Mouse (Mus musculus): ENCODE measurements around the gene Fryl.
A peak's percentile ranks its signal among the peaks of the same experiment; 100 is the strongest.

The Fryl gene

DNA sequence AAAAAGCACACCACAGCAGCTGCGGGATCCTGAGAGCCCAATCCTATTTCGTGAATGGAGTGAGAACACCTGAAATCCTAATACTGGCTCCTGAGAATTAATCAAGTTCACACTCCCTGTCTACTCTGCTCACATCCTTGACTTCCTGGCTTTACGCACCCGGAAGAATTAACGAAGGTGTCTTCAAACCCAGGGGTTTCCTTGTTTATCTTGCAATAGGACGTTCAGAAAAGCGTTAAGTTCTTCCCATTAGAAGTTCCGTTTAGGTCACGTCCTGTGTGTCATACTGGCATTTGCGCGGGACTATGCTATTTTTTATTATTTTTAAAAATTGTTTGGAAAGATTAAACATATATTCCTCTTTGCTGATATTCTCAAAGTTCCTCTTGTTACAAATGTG, 677 bp upstream of the Fryl start:
- DNase-seq (ENCODE audit: low read depth, low spot score): peak; percentile 68

DNA sequence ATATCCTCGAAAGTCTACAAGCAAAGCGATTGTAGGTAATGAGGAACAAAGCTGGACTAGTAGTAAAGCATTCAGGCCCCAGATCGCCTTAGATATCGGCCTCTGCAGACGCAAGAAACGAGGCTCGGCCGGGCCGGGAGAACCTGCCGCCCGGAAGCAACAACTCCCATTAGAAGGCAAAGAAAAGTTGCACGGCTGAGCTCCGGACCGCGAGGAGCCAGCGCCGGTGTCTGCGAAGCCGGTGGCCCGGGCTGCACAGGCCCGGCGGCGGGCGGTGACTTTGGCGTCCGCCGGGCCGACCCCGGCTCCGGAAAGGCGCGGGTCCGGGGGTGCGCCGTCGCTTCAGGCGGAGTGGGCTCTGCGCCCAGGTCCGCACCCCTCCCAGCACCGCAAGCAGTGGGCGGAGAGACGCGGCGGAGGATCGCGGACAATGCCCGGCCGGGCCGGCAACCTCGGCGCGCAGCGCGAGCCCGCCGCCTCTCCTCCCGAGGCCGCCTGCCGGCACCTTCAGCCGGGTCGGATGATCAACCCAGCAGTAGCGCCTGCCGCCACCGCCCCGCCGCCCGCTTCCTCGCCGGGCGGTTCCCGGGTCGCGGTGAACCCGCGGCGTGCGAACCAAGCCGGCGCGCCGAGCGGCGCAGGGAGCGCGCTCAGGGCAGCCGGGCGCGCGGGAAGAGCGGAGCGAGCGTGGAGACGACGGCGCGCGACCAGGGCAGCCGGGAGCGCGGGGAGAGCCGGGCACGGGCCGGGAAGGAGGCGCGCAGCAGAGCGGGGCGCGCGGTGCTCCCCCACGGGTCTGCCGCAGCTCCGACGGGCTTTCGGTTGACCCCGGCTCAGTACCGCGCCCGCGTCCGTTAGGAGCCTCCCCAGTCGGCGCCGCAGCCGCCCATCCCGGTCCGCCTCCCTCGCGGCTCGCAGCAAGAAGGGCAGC, 833 bp downstream of the Fryl start:
- DNase-seq (ENCODE audit: low read depth, low spot score): peak; percentile 69

DNA sequence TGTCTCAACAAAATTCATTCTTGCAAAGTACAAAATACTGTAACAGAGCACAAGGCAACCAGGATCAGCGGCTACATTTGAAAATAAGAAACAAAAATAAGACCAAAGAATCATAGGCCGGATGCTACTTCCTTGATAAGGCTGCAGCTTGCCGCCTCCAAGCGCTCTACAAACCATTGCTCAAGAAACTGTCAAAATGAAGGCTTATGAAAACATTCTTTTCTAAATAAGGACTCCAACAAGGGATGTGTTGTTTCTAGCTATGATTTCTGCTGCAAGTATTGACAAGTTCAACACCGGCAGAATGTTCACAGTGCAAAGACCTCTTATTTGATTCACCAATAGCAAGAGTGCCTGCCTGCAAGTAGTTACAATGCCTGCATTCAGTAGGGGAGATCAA, 1.8 kb downstream of the Fryl start:
- DNase-seq (ENCODE audit: low read depth, low spot score): peak; percentile 55

DNA sequence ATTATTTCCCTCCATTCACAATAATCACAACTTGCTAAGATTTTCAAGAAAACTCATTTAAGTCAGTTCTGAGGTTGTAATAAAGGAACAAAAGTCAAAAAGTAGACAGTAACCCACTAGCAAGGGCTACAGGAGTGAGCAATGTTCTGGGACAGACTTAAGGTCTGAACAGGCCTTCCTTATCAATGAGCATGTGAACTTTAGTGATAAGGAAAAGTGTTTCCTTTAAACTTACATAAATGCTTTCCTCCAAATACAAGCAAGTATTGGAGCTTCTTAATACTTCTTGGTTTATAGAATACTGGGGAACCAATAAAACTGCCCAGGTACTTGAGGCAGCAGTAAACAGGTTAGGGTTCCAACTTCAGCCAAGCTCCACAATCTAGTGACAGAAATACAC, 3.7 kb downstream of the Fryl start:
- DNase-seq (ENCODE audit: low read depth, low spot score): no peak

DNA sequence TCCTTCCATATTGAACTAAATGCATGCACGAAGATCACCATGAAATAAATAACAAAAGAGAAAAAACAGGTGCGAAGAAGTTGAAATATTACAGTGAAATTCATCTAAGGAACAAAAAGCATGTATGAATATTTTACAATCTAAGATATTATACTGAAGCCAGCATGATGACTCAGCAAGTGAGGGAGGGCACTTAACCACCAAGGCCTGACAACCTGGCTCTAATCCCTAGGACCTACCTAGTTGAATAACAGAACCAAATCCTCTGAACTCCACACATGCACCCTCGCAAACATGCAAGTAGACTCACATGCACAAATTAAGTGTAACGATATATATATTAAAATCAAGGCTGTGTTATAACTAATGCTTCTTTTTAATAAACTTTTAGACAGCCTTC, 7.1 kb downstream of the Fryl start:
- no peak for DNase-seq (ENCODE audit: low read depth, low spot score)

DNA sequence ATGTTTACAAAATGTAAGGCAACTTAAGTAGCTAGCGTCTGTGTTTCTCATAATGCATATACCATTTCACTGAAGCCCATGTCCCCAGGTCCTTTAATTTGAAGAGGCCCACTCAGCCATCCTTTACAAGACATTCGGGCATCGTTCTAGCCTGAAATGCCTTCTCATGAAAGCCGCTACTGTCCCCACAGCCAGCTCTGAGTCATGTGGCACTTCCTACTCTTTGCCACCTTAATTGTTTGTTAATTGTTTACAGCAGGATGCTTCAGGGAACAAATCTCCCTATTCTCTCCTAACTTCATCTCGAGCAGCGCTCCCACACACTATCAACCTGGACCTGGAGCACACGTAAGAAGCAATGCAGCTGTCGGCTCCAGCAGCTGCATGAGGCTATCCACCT, 8.2 kb downstream of the Fryl start:
- DNase-seq (ENCODE audit: low read depth, low spot score): no peak

DNA sequence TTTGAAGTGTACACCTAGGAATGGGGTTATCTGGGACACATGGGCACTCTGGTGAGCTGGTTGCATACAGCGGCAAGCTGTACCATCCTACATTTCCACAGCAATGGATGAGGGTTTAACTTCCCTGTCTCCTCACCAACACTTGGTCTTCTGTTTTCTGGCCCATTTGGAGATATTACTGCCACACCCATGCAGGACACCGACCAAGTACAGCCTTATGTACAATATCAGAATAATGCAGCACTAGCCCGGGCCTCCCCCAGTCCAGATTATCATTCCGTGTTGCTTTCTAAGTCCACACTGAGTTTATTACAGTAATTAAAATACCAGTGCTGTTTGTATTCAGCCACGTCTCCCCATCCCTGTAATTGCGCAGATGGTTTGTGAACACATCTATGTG, 10.0 kb downstream of the Fryl start:
- DNase-seq (ENCODE audit: low read depth, low spot score): no peak

DNA sequence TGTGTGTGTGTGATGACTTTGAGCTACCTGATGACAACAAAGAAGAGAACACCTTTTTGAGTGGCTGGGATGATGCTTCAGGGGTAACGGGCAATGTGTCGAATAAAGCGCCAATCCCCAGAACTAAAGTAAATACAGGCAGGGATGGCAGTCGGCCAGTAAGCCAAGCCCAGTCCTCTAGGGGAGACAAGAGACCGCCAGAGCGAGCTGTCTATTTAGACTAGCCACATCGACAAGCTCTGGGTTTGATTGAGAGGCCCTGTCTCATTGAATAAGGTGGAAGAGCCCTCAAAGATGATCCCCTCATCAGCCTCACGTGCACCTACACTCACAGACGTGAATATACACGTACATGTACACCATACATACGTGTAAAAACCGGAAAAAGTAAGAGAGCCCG, 12.0 kb downstream of the Fryl start:
- DNase-seq (ENCODE audit: low read depth, low spot score): no peak

DNA sequence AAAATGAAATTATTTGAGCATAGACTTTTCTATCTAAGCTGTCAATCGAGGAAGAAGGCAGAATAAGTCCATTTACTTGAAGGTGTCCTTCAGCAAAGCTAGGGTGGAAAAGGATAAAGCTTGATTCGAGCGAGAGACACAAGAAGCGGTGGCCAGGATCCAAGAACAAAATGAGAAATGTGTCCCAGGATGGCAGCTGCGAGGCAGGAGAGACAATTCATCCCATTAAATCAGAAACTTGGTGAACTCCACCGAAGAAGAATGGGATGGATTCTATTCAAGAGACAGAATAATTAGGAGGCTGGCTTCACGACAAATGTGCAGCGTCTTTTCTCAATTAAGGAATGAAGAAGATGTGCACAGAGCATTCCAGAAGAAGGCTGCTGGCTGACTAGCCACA, 14.5 kb downstream of the Fryl start:
- no peak for DNase-seq (ENCODE audit: low read depth, low spot score)

DNA sequence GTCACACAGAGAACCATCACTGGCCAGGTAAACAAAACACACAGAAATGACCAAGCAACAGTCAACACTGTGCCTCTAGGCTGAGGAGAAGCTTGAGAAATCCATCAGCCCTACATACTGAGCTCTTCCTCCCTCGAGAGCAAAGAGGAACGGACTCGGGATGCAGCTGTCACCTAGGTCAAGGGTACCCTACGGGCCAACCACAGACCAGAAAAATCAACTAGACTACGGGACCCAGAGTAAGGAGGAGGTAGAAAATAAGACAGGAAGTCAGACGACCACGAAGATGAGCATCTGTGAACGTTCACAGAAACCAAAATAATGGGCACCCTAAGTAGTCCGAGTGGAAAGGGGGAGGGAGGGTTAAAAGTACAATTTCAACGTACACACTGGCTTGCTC, 15.1 kb downstream of the Fryl start:
- peak; percentile 50 for DNase-seq (ENCODE audit: low read depth, low spot score)

DNA sequence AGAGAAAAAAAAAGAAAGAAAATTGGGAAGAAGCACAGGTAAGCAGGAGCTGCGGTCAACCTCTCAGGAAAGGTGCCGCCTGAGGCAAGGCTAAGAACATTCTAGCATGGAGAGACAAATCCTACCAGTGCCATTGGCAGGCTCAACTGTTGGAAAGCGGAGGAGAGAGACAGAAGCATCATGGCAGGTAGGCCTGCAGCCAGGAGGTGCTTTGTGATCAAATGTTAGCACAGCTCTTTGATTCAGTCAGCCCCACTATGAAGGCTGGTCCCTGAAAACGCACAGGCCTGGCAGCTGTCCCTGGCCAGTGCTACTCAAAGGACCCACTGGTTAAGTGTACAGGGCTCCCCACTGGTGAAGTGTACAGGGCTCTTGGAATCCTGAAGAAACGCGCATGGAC, 16.0 kb downstream of the Fryl start:
- DNase-seq (ENCODE audit: low read depth, low spot score): no peak

DNA sequence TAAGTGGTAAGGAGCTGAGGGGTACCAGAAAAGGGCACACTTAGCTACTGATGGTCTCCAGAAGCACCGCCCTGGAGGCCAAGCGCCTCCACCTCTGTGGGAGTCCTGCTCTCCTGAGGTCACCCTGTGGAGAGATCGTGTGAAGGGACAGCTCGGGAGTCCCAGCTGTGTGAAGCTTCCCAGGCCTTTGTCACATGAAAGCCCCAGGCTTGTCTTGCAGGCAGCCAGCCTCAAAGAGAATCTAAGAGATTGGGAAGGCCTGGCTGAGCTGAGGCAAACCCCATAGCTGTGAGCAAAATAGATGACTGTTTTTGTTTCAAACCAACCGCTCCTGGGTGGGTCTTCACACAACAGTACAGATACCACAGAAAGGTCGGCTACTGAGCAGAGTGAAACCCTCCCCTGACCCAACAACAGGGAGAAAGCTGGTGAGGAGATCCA, 19.5 kb downstream of the Fryl start:
- peak; percentile 38 for DNase-seq (ENCODE audit: low read depth, low spot score)

DNA sequence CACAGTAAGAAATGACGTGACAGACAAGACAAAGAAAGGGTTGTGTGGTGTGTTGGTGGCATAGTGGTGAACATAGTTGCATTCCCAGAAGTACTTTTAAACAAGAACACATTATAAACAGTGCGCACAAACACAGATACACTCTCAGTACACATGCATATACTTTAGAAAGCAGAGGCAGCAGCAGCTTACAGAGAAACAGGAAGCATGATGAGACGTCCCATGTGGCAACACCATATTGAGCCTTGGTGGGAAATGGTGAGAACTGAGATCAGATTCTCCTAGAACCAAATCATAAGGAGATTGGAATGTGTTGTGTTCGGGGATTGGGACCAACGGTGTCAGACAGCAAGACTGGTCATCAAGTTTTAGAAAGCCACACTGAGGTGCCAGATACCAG, 21.2 kb downstream of the Fryl start:
- peak; percentile 31 for DNase-seq (ENCODE audit: low read depth, low spot score)

DNA sequence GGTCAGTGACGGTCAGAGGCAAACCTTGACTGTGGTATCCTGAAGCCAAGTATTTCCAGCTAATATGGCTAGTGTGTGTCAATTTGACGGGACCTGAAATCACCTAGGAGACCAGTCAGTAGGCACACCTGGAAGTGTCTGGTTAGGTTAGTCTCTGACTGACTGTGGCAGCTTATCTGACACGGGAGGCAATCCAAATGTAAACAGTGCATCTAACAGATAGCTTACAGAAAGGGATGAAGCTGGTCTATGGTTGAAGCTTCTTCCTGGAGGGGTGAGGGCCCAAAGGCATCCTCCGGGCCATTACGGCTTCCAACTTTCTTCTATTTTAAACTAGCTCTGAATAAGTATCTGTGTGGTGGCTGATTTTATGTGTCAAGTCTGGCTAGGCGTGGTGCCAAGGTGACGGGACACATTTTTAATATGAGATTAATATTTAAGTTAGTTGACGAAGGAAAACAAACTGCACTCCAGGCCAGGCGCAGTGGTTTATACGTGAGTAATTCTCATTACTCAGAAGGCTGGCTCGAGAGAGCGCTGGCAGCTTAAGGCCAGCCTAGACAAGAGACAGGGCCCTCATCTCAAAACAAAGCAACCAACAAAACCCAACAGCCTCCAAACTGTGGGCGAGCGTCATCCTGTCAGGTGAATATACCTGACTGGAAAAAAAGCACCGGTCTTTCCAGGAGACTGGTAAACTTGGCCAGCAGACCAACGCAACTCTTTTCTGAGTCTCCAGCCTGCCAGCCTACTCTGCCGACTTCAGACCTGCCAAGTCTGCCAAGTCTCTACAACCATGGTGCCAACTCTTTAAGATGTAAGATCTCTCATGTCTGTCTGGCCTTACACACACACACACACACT, 23.2 kb downstream of the Fryl start:
- DNase-seq (ENCODE audit: low read depth, low spot score): no peak

DNA sequence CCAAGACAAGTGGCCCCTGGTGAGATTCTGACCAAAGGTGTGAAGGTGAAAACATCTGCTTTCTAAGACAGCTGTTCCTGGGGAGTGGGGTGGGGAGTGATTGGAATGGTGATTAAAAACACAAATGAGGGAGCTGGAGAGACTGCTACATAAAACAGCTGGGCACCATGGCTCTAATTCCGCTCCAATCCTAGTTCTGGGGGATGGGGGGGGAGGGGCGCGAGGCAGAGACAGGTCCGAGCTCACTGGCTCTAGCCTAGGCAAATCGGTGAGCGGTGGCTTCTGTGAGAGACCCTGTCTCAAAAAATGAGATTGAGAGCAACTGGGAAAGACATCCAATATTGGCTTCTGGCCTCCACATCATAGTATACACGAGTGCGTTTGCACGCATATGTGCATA, 24.2 kb downstream of the Fryl start:
- DNase-seq (ENCODE audit: low read depth, low spot score): no peak

DNA sequence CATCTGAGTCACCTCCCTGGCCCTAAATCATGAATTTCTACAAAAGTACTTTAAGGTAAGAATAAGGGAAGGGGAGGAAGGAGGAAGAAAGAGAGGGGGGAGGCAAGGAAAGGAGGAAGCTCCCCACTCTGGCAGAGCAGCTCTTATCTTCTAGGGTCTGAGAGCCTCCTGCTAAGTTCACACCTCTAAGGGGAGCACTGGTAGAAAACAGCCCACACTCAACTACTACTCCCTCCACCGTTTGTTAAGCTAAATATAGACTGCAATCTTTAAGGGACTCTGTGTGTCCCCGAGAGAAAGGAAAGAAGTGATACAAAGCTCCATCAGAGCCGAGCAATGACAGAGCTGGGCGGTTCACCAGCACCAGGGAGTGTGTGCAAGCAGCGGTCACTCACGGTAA, 24.6 kb downstream of the Fryl start:
- DNase-seq (ENCODE audit: low read depth, low spot score): no peak

DNA sequence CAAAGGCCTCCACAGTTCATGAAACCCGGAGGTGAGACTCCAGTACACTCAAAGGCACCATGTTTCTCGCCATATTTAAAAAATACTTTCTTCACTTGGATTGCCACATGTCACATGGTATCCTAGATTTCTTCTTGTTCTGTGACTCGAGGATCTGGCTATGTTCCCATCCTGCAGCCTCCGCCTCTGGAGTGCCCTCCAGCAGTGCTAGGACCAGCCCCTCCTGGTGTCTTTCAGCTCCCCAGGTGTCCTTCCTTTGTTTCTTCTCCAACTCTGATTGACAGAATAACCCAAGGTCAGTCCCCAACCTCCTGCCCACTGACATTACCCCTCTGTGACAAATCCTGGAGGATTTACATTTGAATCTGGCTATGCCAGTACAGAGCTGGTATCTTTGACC, 26.2 kb downstream of the Fryl start:
- DNase-seq (ENCODE audit: low read depth, low spot score): no peak

DNA sequence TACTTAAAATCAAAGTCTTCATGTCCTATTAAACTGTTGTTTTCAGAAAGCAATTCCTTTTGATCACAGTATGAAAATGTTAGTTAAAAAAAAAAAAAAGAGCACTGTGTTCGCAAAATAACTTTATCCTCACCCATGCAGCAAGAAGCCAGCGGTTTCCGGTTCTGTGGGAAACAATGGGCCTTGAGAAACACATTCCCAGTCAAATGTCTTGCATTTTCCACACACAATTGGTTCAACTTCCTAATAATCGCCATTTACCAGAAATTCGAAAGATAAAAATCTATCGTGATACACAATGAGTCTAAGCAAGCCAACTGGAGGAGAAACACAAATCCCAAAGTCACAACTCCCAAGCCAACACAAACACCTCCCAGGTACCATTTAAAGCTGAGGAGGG, 27.0 kb downstream of the Fryl start:
- no peak for DNase-seq (ENCODE audit: low read depth, low spot score)

DNA sequence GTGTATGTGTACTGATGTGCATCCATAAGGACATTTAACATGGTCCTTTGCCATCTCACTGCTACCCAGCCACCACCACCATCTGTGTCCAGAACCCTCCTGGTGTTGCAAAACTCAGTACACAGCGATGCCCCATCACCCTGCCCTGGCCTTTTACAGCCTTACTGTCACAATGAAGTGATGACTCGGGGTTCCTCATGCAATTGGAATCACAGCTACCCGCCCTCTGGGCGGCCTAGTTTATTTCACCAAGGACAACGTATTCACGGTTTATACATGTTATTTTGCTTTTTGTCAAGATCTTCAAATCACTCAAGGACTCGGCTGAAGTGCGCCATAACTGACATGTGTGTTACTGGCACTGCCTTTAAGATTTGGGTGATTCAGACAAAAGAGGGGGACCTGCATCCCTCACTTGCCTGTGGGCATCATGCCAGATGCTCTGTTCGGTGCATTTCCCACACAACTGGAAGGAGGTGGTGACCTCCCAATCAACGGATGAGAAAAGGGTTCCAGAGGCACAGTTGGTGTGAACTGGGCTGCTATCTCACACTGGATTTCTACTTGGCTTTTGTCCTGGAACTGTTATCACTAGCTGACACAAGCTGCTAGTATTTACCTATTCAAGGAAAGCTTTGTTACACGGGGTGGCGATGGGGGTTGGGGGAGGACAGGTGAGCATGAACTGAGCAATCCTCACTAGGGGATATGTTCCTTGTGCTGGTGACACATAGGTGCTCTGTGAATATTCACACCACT, 27.9 kb downstream of the Fryl start:
- DNase-seq (ENCODE audit: low read depth, low spot score): no peak

DNA sequence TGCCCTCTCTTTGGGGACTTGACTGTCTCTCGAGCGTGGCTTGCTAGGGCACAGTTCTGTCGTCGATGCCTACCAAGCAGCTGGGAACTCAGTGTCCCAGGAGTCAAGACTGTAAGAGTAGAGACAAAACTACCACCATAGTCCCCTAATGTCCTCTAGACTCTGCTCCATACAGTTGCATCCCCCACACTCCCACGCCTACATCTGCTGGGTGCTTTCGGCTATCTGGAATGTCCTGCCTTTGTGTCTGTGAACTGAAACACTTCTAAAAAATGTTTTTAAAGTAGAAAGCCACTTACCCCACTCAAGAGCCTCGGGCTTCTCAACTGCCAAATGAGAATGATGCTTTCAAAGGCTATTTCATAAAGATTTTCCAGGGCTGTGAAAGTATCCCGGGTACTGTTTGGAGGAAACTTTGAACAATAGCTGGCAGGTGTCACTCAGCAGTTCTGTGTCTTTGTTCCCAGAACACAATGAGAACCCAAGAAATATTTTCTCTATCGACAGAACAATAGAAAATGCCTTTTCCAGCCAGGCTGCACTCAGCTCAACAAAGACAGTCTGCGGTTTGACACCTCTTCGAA, 28.8 kb downstream of the Fryl start:
- no peak for DNase-seq (ENCODE audit: low read depth, low spot score)

DNA sequence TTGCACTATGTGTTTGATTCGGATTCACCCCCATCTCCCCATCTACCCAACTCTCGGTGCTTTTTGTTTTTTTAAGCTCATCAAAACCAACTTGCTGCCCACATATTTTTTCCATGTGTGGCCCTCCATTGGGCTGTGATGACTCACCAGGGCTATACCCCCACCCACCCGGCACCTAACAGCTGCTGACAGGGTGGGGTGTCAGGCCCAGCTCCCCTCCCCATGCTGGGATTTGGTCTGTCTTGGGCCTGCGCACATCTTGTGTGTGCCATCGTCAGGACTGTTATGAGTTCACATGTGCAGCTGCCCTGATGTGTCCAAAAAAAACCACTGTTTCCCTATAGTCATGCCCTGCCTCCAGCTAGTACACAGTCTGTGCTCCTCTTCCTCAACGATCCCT, 33.4 kb downstream of the Fryl start:
- DNase-seq (ENCODE audit: low read depth, low spot score): peak; percentile 62

DNA sequence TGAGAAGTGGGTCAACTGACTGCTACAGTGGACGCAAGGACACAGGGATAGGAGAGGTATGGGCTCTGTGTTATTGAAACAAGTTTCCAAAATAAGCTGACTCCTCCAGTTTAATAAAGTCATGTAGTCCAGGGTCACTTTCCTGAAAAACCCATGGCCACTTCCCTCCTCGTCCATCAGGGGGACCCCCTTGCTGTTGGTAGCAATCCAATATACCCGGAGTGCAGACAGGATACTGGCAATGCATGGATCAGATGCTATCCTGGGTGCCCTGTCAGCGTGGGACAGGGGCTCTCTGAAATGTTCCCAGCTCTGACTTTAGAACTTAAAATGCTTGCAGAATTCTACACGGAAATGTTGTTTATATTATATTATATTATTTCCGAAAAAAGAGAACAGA, 34.0 kb downstream of the Fryl start:
- no peak for DNase-seq (ENCODE audit: low read depth, low spot score)

Data from CD4-positive, CD25-positive, alpha-beta regulatory T cell, adult 2 months (primary cell).